Mouse (Mus musculus) embryonic fibroblast, embryonic 13.5 days (primary cell): Measurements from ENCODE around the gene Mid1.

Experiments used
- CTCF ChIP-seq: IDR thresholded peaks from 2 replicates; pipeline ENCODE4 v1.5.1; 2011; ENCODE audit warnings: mild to moderate bottlenecking, control low read depth, low read length, moderate library complexity, borderline replicate concordance; ENCODE audit not compliant: insufficient read depth
- POLR2A ChIP-seq: IDR thresholded peaks from 2 replicates; pipeline ENCODE4 v1.6.1; 2011; ENCODE audit warnings: low read depth, mild to moderate bottlenecking, control low read depth, low read length, moderate library complexity

DNA sequence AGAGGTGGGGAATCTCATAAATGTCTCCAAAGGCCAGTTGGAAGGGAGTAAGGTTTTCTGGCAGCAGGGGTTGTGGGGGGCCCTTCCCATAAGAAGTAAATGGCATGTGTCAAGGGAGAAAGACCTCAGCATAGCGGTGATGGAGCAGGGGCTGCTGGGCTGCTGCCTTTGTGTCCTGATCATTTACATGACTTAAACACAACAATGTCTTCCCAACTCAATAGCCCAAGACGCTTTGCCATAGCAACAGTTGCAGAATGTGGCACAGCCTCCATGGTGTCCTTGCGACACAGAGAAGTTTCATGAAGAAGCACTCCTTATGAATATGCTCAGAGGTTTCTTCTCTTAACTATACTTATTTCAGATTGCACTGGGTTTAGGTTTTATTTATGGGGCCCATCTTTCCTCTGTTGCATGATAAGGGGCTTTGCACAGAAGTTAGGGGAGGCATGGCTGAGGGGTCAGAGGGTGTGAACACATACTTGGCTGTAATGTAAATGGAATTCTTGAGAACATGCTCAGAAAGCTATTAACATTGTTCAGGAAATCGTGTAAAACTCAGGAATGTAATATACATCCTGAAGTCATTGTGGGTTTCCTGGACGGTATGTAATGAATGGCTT lies 159.3 kb downstream of the Mid1 start:
- no peak for TF ChIP-seq POLR2A
- no peak for TF ChIP-seq CTCF
